Mouse (Mus musculus) naive thymus-derived CD4-positive, alpha-beta T cell, adult 2 months (primary cell): ENCODE measurements around the gene Nedd9.
A peak's percentile ranks its signal among the peaks of the same experiment; 100 is the strongest.

ENCODE experiments used
- DNase-seq: peaks from one replicate; pipeline ENCODE4 v3.0.0-alpha.2; 2011; ENCODE audit warnings: low read depth

Gene Nedd9

GRCm38 (mm10) chr13:41491981-41492702, 5.0 kb upstream of the Nedd9 start:
- DNase-seq = no peak

- no peak for DNase-seq
Measured at GRCm38 (mm10) chr13:41491522-41491921, 4.4 kb upstream of the Nedd9 start.

GRCm38 (mm10) chr13:41490282-41490681, 3.1 kb upstream of the Nedd9 start:
- DNase-seq = no peak

- no peak for DNase-seq
Measured at GRCm38 (mm10) chr13:41489705-41490275, 2.6 kb upstream of the Nedd9 start.

GRCm38 (mm10) chr13:41487409-41487743, 214 bp upstream of the Nedd9 start:
- DNase-seq = no peak

- DNase-seq = peak; percentile 55
Measured at GRCm38 (mm10) chr13:41483966-41484365, 3.2 kb downstream of the Nedd9 start.

- DNase-seq = no peak
Measured at GRCm38 (mm10) chr13:41482408-41483011, 4.7 kb downstream of the Nedd9 start.

GRCm38 (mm10) chr13:41479737-41480435, 7.3 kb downstream of the Nedd9 start:
- no peak for DNase-seq

- DNase-seq = no peak
Measured at GRCm38 (mm10) chr13:41476216-41476615, 10.9 kb downstream of the Nedd9 start.

- no peak for DNase-seq
Measured at GRCm38 (mm10) chr13:41474365-41474764, 12.8 kb downstream of the Nedd9 start.

- DNase-seq = no peak
Measured at GRCm38 (mm10) chr13:41473504-41473903, 13.7 kb downstream of the Nedd9 start.

- no peak for DNase-seq
Measured at GRCm38 (mm10) chr13:41472878-41473424, 14.2 kb downstream of the Nedd9 start.

- no peak for DNase-seq
Measured at GRCm38 (mm10) chr13:41468277-41468676, 18.9 kb downstream of the Nedd9 start.

- DNase-seq = no peak
Measured at GRCm38 (mm10) chr13:41467036-41467435, 20.1 kb downstream of the Nedd9 start.

GRCm38 (mm10) chr13:41466616-41467015, 20.5 kb downstream of the Nedd9 start:
- no peak for DNase-seq

- DNase-seq = no peak
Measured at GRCm38 (mm10) chr13:41466191-41466590, 21.0 kb downstream of the Nedd9 start.

- DNase-seq = no peak
Measured at GRCm38 (mm10) chr13:41461418-41461817, 25.7 kb downstream of the Nedd9 start.

- DNase-seq = no peak
Measured at GRCm38 (mm10) chr13:41459683-41460286, 27.4 kb downstream of the Nedd9 start.

GRCm38 (mm10) chr13:41458709-41459108, 28.5 kb downstream of the Nedd9 start:
- DNase-seq = no peak

- no peak for DNase-seq
Measured at GRCm38 (mm10) chr13:41457798-41458390, 29.3 kb downstream of the Nedd9 start.

GRCm38 (mm10) chr13:41457030-41457797, 29.9 kb downstream of the Nedd9 start:
- no peak for DNase-seq
